Mouse (Mus musculus) heart, embryonic 12.5 days (tissue): ENCODE data around the gene Phldb2. TPM values are rescaled to one million over a fixed set of nuclear protein-coding genes. Genes with fewer than 3 reads are reported as not detected.

Experiments
- ATAC-seq: fragments of 200-750 bp; cut with Nextera tagmentation; 2 replicates; pipeline ENCODE4 v1.8.0; 2017; ENCODE audit warnings: moderate TSS enrichment, moderate library complexity; ENCODE audit not compliant: insufficient number of reproducible peaks, low FRiP score
- H3K27ac ChIP-seq: fragments of 300-500 bp; sonication (generic); 2 replicates; pipeline ENCODE4 v1.5.1; 2016; ENCODE audit warnings: mild to moderate bottlenecking, moderate library complexity; ENCODE audit not compliant: poor library complexity, severe bottlenecking
- H3K27me3 ChIP-seq: fragments of 300-500 bp; sonication (generic); replicated peaks from 2 replicates; pipeline ENCODE4 v1.6.1; 2016; ENCODE audit warnings: mild to moderate bottlenecking, moderate library complexity
- H3K36me3 ChIP-seq: fragments of 300-500 bp; sonication (generic); 2 replicates; pipeline ENCODE4 v1.6.1; 2016; ENCODE audit warnings: mild to moderate bottlenecking, moderate library complexity
- H3K4me1 ChIP-seq: fragments of 300-500 bp; sonication (generic); replicated peaks from 2 replicates; pipeline ENCODE4 v1.6.1; 2016; ENCODE audit warnings: mild to moderate bottlenecking
- H3K4me2 ChIP-seq: fragments of 300-500 bp; sonication (generic); 2 replicates; pipeline ENCODE4 v1.6.1; 2016; ENCODE audit warnings: mild to moderate bottlenecking, moderate library complexity
- H3K4me3 ChIP-seq: fragments of 300-500 bp; sonication (generic); 2 replicates; pipeline ENCODE4 v1.5.1; 2016; ENCODE audit warnings: mild to moderate bottlenecking
- H3K9ac ChIP-seq: fragments of 300-500 bp; sonication (generic); 2 replicates; pipeline ENCODE4 v1.6.1; 2016; ENCODE audit warnings: mild to moderate bottlenecking, moderate library complexity
- H3K9me3 ChIP-seq: fragments of 300-500 bp; sonication (generic); replicated peaks from 2 replicates; pipeline ENCODE4 v1.6.1; 2016; ENCODE audit warnings: mild to moderate bottlenecking, moderate library complexity
- WGBS: fragments of 180-500 bp; shearing (Covaris S2); methylation state at CpG from one replicate; pipeline ENCODE4 v1.1.7; 2016; 5-methylcytosine and 5-hydroxymethylcytosine counted together
- polyA plus RNA-seq: library from polyadenylated mRNA; unstranded; fragments of >200 nt; fragmentation: Nextera tagmentation; extraction: Ambion mirVana; gene quantifications from 2 replicates; pipeline ENCODE4 v1.2.1, GENCODE M21; 2016

Phldb2 gene
- polyA plus RNA-seq: 58.7 and 59.2 TPM in 2 replicates

- Histone ChIP-seq H3K4me1 (0 out of 2 replicates have a peak, but pooled peaks cover 3% of the 10 kb centered on the region), H3K27ac (no peak within 1 kb of the TSS), H3K9me3 (no peaks in the 10 kb centered on the region), H3K4me2 (no peak within 1 kb of the TSS), H3K27me3 (no peaks in the 10 kb centered on the region), H3K9ac (no peak within 1 kb of the TSS; the same call in 1 of the 2 replicates), H3K36me3 (no peaks in the 10 kb centered on the region), H3K4me3 (no peak within 1 kb of the TSS)
- 41% methylated on average over 4 of the region's 4 CpGs for WGBS
- no peak for ATAC-seq
These were observed at the start of gene Phldb2 for GRCm38 (mm10) chr16:45953394-45953793. Phldb2 (minus strand) TSS chr16:45953598.

GRCm38 (mm10) chr16:46001550-46002166, 48.3 kb upstream of the Phldb2 start:
- Histone ChIP-seq H3K27me3 (no peaks in the 10 kb centered on the region), H3K9ac (no peak overlapping the region), H3K27ac (no peak overlapping the region), H3K4me1 (no peaks in the 10 kb centered on the region), H3K4me3 (no peak overlapping the region), H3K9me3 (no peaks in the 10 kb centered on the region), H3K36me3 (no peaks in the 10 kb centered on the region), H3K4me2 (no peak overlapping the region)
- 78% methylated on average over 10 of the region's 10 CpGs for WGBS
- no peak for ATAC-seq

- Histone ChIP-seq H3K36me3 (no peaks in the 10 kb centered on the region), H3K27ac (no peak overlapping the region), H3K9ac (no peak overlapping the region), H3K4me2 (no peak overlapping the region), H3K4me1 (no peaks in the 10 kb centered on the region), H3K9me3 (no peaks in the 10 kb centered on the region), H3K27me3 (no peaks in the 10 kb centered on the region), H3K4me3 (no peak overlapping the region)
- 79% methylated on average over 3 of the region's 3 CpGs for WGBS
- ATAC-seq: no peak
These were observed 47.6 kb upstream of the Phldb2 start for GRCm38 (mm10) chr16:46000976-46001375.

GRCm38 (mm10) chr16:45999374-46000191, 46.2 kb upstream of the Phldb2 start:
- no peak overlapping the region for H3K27ac ChIP-seq
- no peaks in the 10 kb centered on the region for H3K27me3 ChIP-seq
- H3K9ac ChIP-seq: no peak overlapping the region
- 75% methylated on average over 10 of the region's 10 CpGs for WGBS
- no peak overlapping the region for H3K4me2 ChIP-seq
- no peaks in the 10 kb centered on the region for H3K9me3 ChIP-seq
- no peaks in the 10 kb centered on the region for H3K4me1 ChIP-seq
- no peaks in the 10 kb centered on the region for H3K36me3 ChIP-seq
- H3K4me3 ChIP-seq: no peak overlapping the region
- ATAC-seq: no peak

- Histone ChIP-seq H3K4me1 (no peaks in the 10 kb centered on the region), H3K4me2 (no peak overlapping the region), H3K27me3 (no peaks in the 10 kb centered on the region), H3K4me3 (no peak overlapping the region), H3K36me3 (no peaks in the 10 kb centered on the region), H3K27ac (no peak overlapping the region), H3K9me3 (no peaks in the 10 kb centered on the region), H3K9ac (no peak overlapping the region)
- 68% methylated on average over 7 of the region's 7 CpGs for WGBS
- no peak for ATAC-seq
These were observed 44.8 kb upstream of the Phldb2 start for GRCm38 (mm10) chr16:45998231-45998630.

- H3K36me3 ChIP-seq: no peaks in the 10 kb centered on the region
- H3K4me1 ChIP-seq: no peaks in the 10 kb centered on the region
- no peak for ATAC-seq
- H3K9me3 ChIP-seq: no peaks in the 10 kb centered on the region
- no peak overlapping the region for H3K9ac ChIP-seq
- 46% methylated on average over 10 of the region's 10 CpGs for whole genome bisulfite sequencing
- no peak overlapping the region for H3K4me2 ChIP-seq
- no peak overlapping the region for H3K4me3 ChIP-seq
- H3K27me3 ChIP-seq: no peaks in the 10 kb centered on the region
- no peak overlapping the region for H3K27ac ChIP-seq
These were observed 37.7 kb upstream of the Phldb2 start for GRCm38 (mm10) chr16:45990901-45991676.

- 74% methylated on average over 1 of the region's 1 CpGs for whole genome bisulfite sequencing
- H3K4me1 ChIP-seq: no peaks in the 10 kb centered on the region
- H3K27ac ChIP-seq: no peak overlapping the region
- no peak overlapping the region for H3K4me2 ChIP-seq
- H3K9me3 ChIP-seq: no peaks in the 10 kb centered on the region
- H3K27me3 ChIP-seq: no peaks in the 10 kb centered on the region
- no peak overlapping the region for H3K4me3 ChIP-seq
- H3K36me3 ChIP-seq: no peaks in the 10 kb centered on the region
- no peak overlapping the region for H3K9ac ChIP-seq
- ATAC-seq: no peak
These were observed 32.8 kb upstream of the Phldb2 start for GRCm38 (mm10) chr16:45986236-45986635.

GRCm38 (mm10) chr16:45984610-45985606, 31.5 kb upstream of the Phldb2 start:
- no peak for ATAC-seq
- no peak overlapping the region for H3K27ac ChIP-seq

GRCm38 (mm10) chr16:45976251-45976650, 22.9 kb upstream of the Phldb2 start:
- Histone ChIP-seq H3K9ac (no peak overlapping the region), H3K27ac (no peak overlapping the region), H3K4me2 (no peak overlapping the region), H3K27me3 (no peaks in the 10 kb centered on the region), H3K9me3 (no peaks in the 10 kb centered on the region), H3K36me3 (no peaks in the 10 kb centered on the region), H3K4me1 (no peaks in the 10 kb centered on the region), H3K4me3 (no peak overlapping the region)
- 88% methylated on average over 1 of the region's 1 CpGs for WGBS
- ATAC-seq: no peak

More at GRCm38 (mm10) chr16:45984610-45985606, 31.5 kb upstream of the Phldb2 start:
- 76% methylated on average over 4 of the region's 4 CpGs for WGBS
- H3K36me3 ChIP-seq: no peaks in the 10 kb centered on the region
- H3K9me3 ChIP-seq: no peaks in the 10 kb centered on the region
- H3K4me3 ChIP-seq: no peak overlapping the region
- no peak overlapping the region for H3K4me2 ChIP-seq
- H3K27me3 ChIP-seq: no peaks in the 10 kb centered on the region
- no peak overlapping the region for H3K9ac ChIP-seq
- no peaks in the 10 kb centered on the region for H3K4me1 ChIP-seq

GRCm38 (mm10) chr16:45973959-45974686, 20.7 kb upstream of the Phldb2 start:
- no peaks in the 10 kb centered on the region for H3K9me3 ChIP-seq
- H3K9ac ChIP-seq: no peak overlapping the region
- H3K27me3 ChIP-seq: no peaks in the 10 kb centered on the region
- no peak overlapping the region for H3K4me3 ChIP-seq
- 48% methylated on average over 9 of the region's 9 CpGs for WGBS
- H3K36me3 ChIP-seq: no peaks in the 10 kb centered on the region
- no peak for ATAC-seq
- H3K4me1 ChIP-seq: no peaks in the 10 kb centered on the region
- H3K4me2 ChIP-seq: no peak overlapping the region
- H3K27ac ChIP-seq: no peak overlapping the region
